Mouse (Mus musculus): ENCODE data around the gene Egfl8.

GRCm38 (mm10) chr17:34589206-34589605 lies 26.6 kb downstream of the Egfl8 start:
- TF ChIP-seq CTCF (IDR thresholded peaks at IDR 0.05; ENCODE audit: extremely low read depth, insufficient read depth, insufficient read length, insufficient replicate concordance) (no peak), POLR2A (IDR thresholded peaks at IDR 0.05; ENCODE audit: low read depth, low read length) (no peak)

All from spleen, adult 2 months (tissue).